Mouse (Mus musculus) embryonic facial prominence, embryonic 12.5 days (tissue): ENCODE measurements at regions not wholly inside any gene's neighbourhood (a gene's known extent, or its start where the extent isn't known, plus 50 kb on each side); places are given as distances from the start of the nearest gene placed in this dataset.

Source experiments
- ATAC-seq: fragments of 200-750 bp; cut with Nextera tagmentation; 2 replicates; pipeline ENCODE4 v1.8.0; 2017; ENCODE audit not compliant: insufficient number of reproducible peaks, insufficient read depth, low FRiP score, low TSS enrichment
- H3K27ac ChIP-seq: fragments of 300-500 bp; sonication (generic); 2 replicates; pipeline ENCODE4 v1.5.1; 2016; ENCODE audit warnings: mild to moderate bottlenecking
- H3K27me3 ChIP-seq: fragments of 300-500 bp; sonication (generic); 2 replicates; pipeline ENCODE4 v1.6.1; 2016; ENCODE audit warnings: mild to moderate bottlenecking, moderate library complexity
- H3K36me3 ChIP-seq: fragments of 300-500 bp; sonication (generic); 2 replicates; pipeline ENCODE4 v1.6.1; 2016; ENCODE audit warnings: mild to moderate bottlenecking
- H3K4me1 ChIP-seq: fragments of 300-500 bp; sonication (generic); 2 replicates; pipeline ENCODE4 v1.6.1; 2016
- H3K4me2 ChIP-seq: fragments of 300-500 bp; sonication (generic); replicated peaks from 2 replicates; pipeline ENCODE4 v1.6.1; 2016; ENCODE audit warnings: mild to moderate bottlenecking, moderate library complexity
- H3K4me3 ChIP-seq: fragments of 300-500 bp; sonication (generic); 2 replicates; pipeline ENCODE4 v1.5.1; 2016; ENCODE audit warnings: mild to moderate bottlenecking
- H3K9ac ChIP-seq: fragments of 300-500 bp; sonication (generic); 2 replicates; pipeline ENCODE4 v1.6.1; 2016; ENCODE audit warnings: mild to moderate bottlenecking, moderate library complexity
- H3K9me3 ChIP-seq: fragments of 300-500 bp; sonication (generic); 2 replicates; pipeline ENCODE4 v1.6.1; 2016; ENCODE audit warnings: mild to moderate bottlenecking, moderate library complexity
- WGBS: fragments of 180-500 bp; shearing (Covaris S2); methylation state at CpG from one replicate; pipeline ENCODE4 v1.1.7; 2016; 5-methylcytosine and 5-hydroxymethylcytosine counted together

GRCm38 (mm10) chr13:5804381-5804941 lies 56.8 kb upstream of the Klf6 start:
- Histone ChIP-seq H3K4me3 (no peak overlapping the region), H3K9me3 (no peaks in the 10 kb centered on the region), H3K36me3 (no peaks in the 10 kb centered on the region), H3K9ac (no peak overlapping the region), H3K27ac (no peak overlapping the region), H3K4me2 (no peak overlapping the region), H3K27me3 (no peaks in the 10 kb centered on the region), H3K4me1 (no peaks in the 10 kb centered on the region)
- ATAC-seq = no peak
- WGBS = 28% methylated on average over 7 of the region's 7 CpGs

- 82% methylated on average over 2 of the region's 2 CpGs for WGBS
- no peak for ATAC-seq
- H3K27ac ChIP-seq = no peak overlapping the region
Observed at GRCm38 (mm10) chr13:5808380-5808779, 52.9 kb upstream of the Klf6 start.

More at GRCm38 (mm10) chr13:5808380-5808779, 52.9 kb upstream of the Klf6 start:
- no peak overlapping the region for H3K4me2 ChIP-seq
- H3K9me3 ChIP-seq = no peaks in the 10 kb centered on the region
- H3K27me3 ChIP-seq = no peaks in the 10 kb centered on the region
- H3K4me1 ChIP-seq = no peaks in the 10 kb centered on the region
- no peak overlapping the region for H3K9ac ChIP-seq
- no peak overlapping the region for H3K4me3 ChIP-seq
- H3K36me3 ChIP-seq = no peaks in the 10 kb centered on the region
